Mouse (Mus musculus): Measurements from ENCODE around the gene Tmem128. TPM values are rescaled to one million over a fixed set of nuclear protein-coding genes. Genes with fewer than 3 reads are reported as not detected.

Tmem128 gene
- polyA plus RNA-seq, 1 experiment from 2014 or later: 79.0 TPM

- H3K4me3 ChIP-seq (ENCODE audit: low read depth, low read length): no peak overlapping the region
- no peak overlapping the region for H3K9ac ChIP-seq (ENCODE audit: low read length)
- H3K4me2 ChIP-seq (ENCODE audit: low read length): no peak overlapping the region
- DNase-seq (ENCODE audit: low spot score) (no peak), ATAC-seq (replicated peaks; ENCODE audit: low FRiP score, low TSS enrichment, low read depth) (no peak)
- no peak overlapping the region for H3K27ac ChIP-seq (ENCODE audit: low read depth)
- H3K4me1 ChIP-seq (replicated peaks; ENCODE audit: control insufficient read depth, insufficient read depth, low read length): no peaks in the 10 kb centered on the region
- no peaks in the 10 kb centered on the region for H3K9me3 ChIP-seq (ENCODE audit: control insufficient read depth, low read length)
- H3K36me3 ChIP-seq (ENCODE audit: control insufficient read depth, insufficient read depth, low read length): no peaks in the 10 kb centered on the region
- H3K27me3 ChIP-seq (replicated peaks; ENCODE audit: control insufficient read depth, insufficient read depth, low read length): no peaks in the 10 kb centered on the region
- WGBS: 95% methylated on average over 3 of the region's 3 CpGs
Measured at GRCm38 (mm10) chr5:38241473-38241834, 18.5 kb upstream of the Tmem128 start.

GRCm38 (mm10) chr5:38241966-38242365, 18.0 kb upstream of the Tmem128 start:
- no peak overlapping the region for H3K9ac ChIP-seq (ENCODE audit: low read length)
- no peak for ATAC-seq (replicated peaks; ENCODE audit: low FRiP score, low TSS enrichment, low read depth)
- DNase-seq (ENCODE audit: low spot score): no peak
- H3K27ac ChIP-seq (ENCODE audit: low read depth): no peak overlapping the region
- no peak overlapping the region for H3K4me3 ChIP-seq (ENCODE audit: low read depth, low read length)
- no peaks in the 10 kb centered on the region for H3K9me3 ChIP-seq (ENCODE audit: control insufficient read depth, low read length)
- H3K4me2 ChIP-seq (ENCODE audit: low read length): no peak overlapping the region
- H3K36me3 ChIP-seq (ENCODE audit: control insufficient read depth, insufficient read depth, low read length): no peaks in the 10 kb centered on the region
- H3K4me1 ChIP-seq (replicated peaks; ENCODE audit: control insufficient read depth, insufficient read depth, low read length): no peaks in the 10 kb centered on the region
- no peaks in the 10 kb centered on the region for H3K27me3 ChIP-seq (replicated peaks; ENCODE audit: control insufficient read depth, insufficient read depth, low read length)
- WGBS: 84% methylated on average over 6 of the region's 6 CpGs

GRCm38 (mm10) chr5:38255195-38255594, 4.8 kb upstream of the Tmem128 start:
- no peak for DNase-seq (ENCODE audit: low spot score)

GRCm38 (mm10) chr5:38255644-38256043, 4.3 kb upstream of the Tmem128 start:
- Histone ChIP-seq H3K4me2 (ENCODE audit: low read length) (no peak overlapping the region), H3K9me3 (ENCODE audit: control insufficient read depth, low read length) (no peaks in the 10 kb centered on the region), H3K9ac (ENCODE audit: low read length) (no peak overlapping the region), H3K27me3 (replicated peaks; ENCODE audit: control insufficient read depth, insufficient read depth, low read length) (no peaks in the 10 kb centered on the region), H3K4me1 (replicated peaks; ENCODE audit: control insufficient read depth, insufficient read depth, low read length) (no peaks in the 10 kb centered on the region), H3K36me3 (ENCODE audit: control insufficient read depth, insufficient read depth, low read length) (no peaks in the 10 kb centered on the region), H3K4me3 (ENCODE audit: low read depth, low read length) (no peak overlapping the region), H3K27ac (ENCODE audit: low read depth) (no peak overlapping the region)
- WGBS: 83% methylated on average over 3 of the region's 3 CpGs
- ATAC-seq (replicated peaks; ENCODE audit: low FRiP score, low TSS enrichment, low read depth): no peak
- DNase-seq (ENCODE audit: low spot score): no peak

More at GRCm38 (mm10) chr5:38255195-38255594, 4.8 kb upstream of the Tmem128 start:
- H3K4me3 ChIP-seq (ENCODE audit: low read depth, low read length): no peak overlapping the region
- H3K27ac ChIP-seq (ENCODE audit: low read depth): no peak overlapping the region
- no peak overlapping the region for H3K4me2 ChIP-seq (ENCODE audit: low read length)
- WGBS: 36% methylated on average over 4 of the region's 4 CpGs
- ATAC-seq (replicated peaks; ENCODE audit: low FRiP score, low TSS enrichment, low read depth): no peak
- no peaks in the 10 kb centered on the region for H3K27me3 ChIP-seq (replicated peaks; ENCODE audit: control insufficient read depth, insufficient read depth, low read length)
- H3K36me3 ChIP-seq (ENCODE audit: control insufficient read depth, insufficient read depth, low read length): no peaks in the 10 kb centered on the region
- H3K9ac ChIP-seq (ENCODE audit: low read length): no peak overlapping the region
- H3K4me1 ChIP-seq (replicated peaks; ENCODE audit: control insufficient read depth, insufficient read depth, low read length): no peaks in the 10 kb centered on the region
- H3K9me3 ChIP-seq (ENCODE audit: control insufficient read depth, low read length): no peaks in the 10 kb centered on the region

GRCm38 (mm10) chr5:38256551-38256950, 3.4 kb upstream of the Tmem128 start:
- no peaks in the 10 kb centered on the region for H3K36me3 ChIP-seq (ENCODE audit: control insufficient read depth, insufficient read depth, low read length)
- no peak for ATAC-seq (replicated peaks; ENCODE audit: low FRiP score, low TSS enrichment, low read depth)
- no peak overlapping the region for H3K4me2 ChIP-seq (ENCODE audit: low read length)
- H3K4me1 ChIP-seq (replicated peaks; ENCODE audit: control insufficient read depth, insufficient read depth, low read length): no peaks in the 10 kb centered on the region
- no peak overlapping the region for H3K4me3 ChIP-seq (ENCODE audit: low read depth, low read length)
- DNase-seq (ENCODE audit: low spot score): no peak
- 86% methylated on average over 1 of the region's 1 CpGs for WGBS
- H3K9ac ChIP-seq (ENCODE audit: low read length): no peak overlapping the region
- no peaks in the 10 kb centered on the region for H3K27me3 ChIP-seq (replicated peaks; ENCODE audit: control insufficient read depth, insufficient read depth, low read length)
- no peaks in the 10 kb centered on the region for H3K9me3 ChIP-seq (ENCODE audit: control insufficient read depth, low read length)
- no peak overlapping the region for H3K27ac ChIP-seq (ENCODE audit: low read depth)

GRCm38 (mm10) chr5:38258034-38258772, 1.8 kb upstream of the Tmem128 start:
- H3K27me3 ChIP-seq (replicated peaks; ENCODE audit: control insufficient read depth, insufficient read depth, low read length): no peaks in the 10 kb centered on the region
- no peak overlapping the region for H3K9ac ChIP-seq (ENCODE audit: low read length)
- DNase-seq (ENCODE audit: low spot score) (no peak), ATAC-seq (replicated peaks; ENCODE audit: low FRiP score, low TSS enrichment, low read depth) (no peak)
- H3K36me3 ChIP-seq (ENCODE audit: control insufficient read depth, insufficient read depth, low read length): peaks cover 15% of the 10 kb centered on the region
- H3K4me1 ChIP-seq (replicated peaks; ENCODE audit: control insufficient read depth, insufficient read depth, low read length): no peaks in the 10 kb centered on the region
- WGBS: 83% methylated on average over 8 of the region's 8 CpGs
- H3K4me3 ChIP-seq (ENCODE audit: low read depth, low read length): no peak overlapping the region
- no peak overlapping the region for H3K4me2 ChIP-seq (ENCODE audit: low read length)
- no peaks in the 10 kb centered on the region for H3K9me3 ChIP-seq (ENCODE audit: control insufficient read depth, low read length)
- no peak overlapping the region for H3K27ac ChIP-seq (ENCODE audit: low read depth)

GRCm38 (mm10) chr5:38258773-38259146, 1.2 kb upstream of the Tmem128 start:
- H3K4me2 ChIP-seq (ENCODE audit: low read length): no peak overlapping the region
- no peaks in the 10 kb centered on the region for H3K4me1 ChIP-seq (replicated peaks; ENCODE audit: control insufficient read depth, insufficient read depth, low read length)
- no peak overlapping the region for H3K27ac ChIP-seq (ENCODE audit: low read depth)
- DNase-seq (ENCODE audit: low spot score) (no peak), ATAC-seq (replicated peaks; ENCODE audit: low FRiP score, low TSS enrichment, low read depth) (no peak)
- no peaks in the 10 kb centered on the region for H3K27me3 ChIP-seq (replicated peaks; ENCODE audit: control insufficient read depth, insufficient read depth, low read length)
- 85% methylated on average over 5 of the region's 5 CpGs for WGBS
- no peak overlapping the region for H3K9ac ChIP-seq (ENCODE audit: low read length)
- H3K4me3 ChIP-seq (ENCODE audit: low read depth, low read length): no peak overlapping the region
- no peaks in the 10 kb centered on the region for H3K9me3 ChIP-seq (ENCODE audit: control insufficient read depth, low read length)
- H3K36me3 ChIP-seq (ENCODE audit: control insufficient read depth, insufficient read depth, low read length): peaks cover 21% of the 10 kb centered on the region

- Histone ChIP-seq H3K9me3 (ENCODE audit: control insufficient read depth, low read length) (no peaks in the 10 kb centered on the region), H3K4me1 (replicated peaks; ENCODE audit: control insufficient read depth, insufficient read depth, low read length) (no peaks in the 10 kb centered on the region), H3K36me3 (ENCODE audit: control insufficient read depth, insufficient read depth, low read length) (peaks cover 29% of the 10 kb centered on the region), H3K9ac (ENCODE audit: low read length) (peak overlapping the region; percentile 77), H3K4me3 (ENCODE audit: low read depth, low read length) (peak overlapping the region; percentile 86), H3K27me3 (replicated peaks; ENCODE audit: control insufficient read depth, insufficient read depth, low read length) (no peaks in the 10 kb centered on the region), H3K27ac (ENCODE audit: low read depth) (peak overlapping the region; percentile 84), H3K4me2 (ENCODE audit: low read length) (peak overlapping the region; percentile 89)
- ATAC-seq (replicated peaks; ENCODE audit: low FRiP score, low TSS enrichment, low read depth) (no peak), DNase-seq (ENCODE audit: low spot score) (no peak)
- WGBS: 44% methylated on average over 9 of the region's 9 CpGs
Measured at GRCm38 (mm10) chr5:38259455-38260106, 404 bp upstream of the Tmem128 start.

- WGBS: 89% methylated on average over 3 of the region's 3 CpGs
- H3K27ac ChIP-seq (ENCODE audit: low read depth): no peak overlapping the region
- ATAC-seq (replicated peaks; ENCODE audit: low FRiP score, low TSS enrichment, low read depth): no peak
- peaks cover 47% of the 10 kb centered on the region for H3K36me3 ChIP-seq (ENCODE audit: control insufficient read depth, insufficient read depth, low read length)
- peaks cover 25% of the 10 kb centered on the region for H3K27me3 ChIP-seq (replicated peaks; ENCODE audit: control insufficient read depth, insufficient read depth, low read length)
- H3K4me2 ChIP-seq (ENCODE audit: low read length): no peak overlapping the region
- no peaks in the 10 kb centered on the region for H3K4me1 ChIP-seq (replicated peaks; ENCODE audit: control insufficient read depth, insufficient read depth, low read length)
- H3K9ac ChIP-seq (ENCODE audit: low read length): no peak overlapping the region
- H3K4me3 ChIP-seq (ENCODE audit: low read depth, low read length): no peak overlapping the region
- DNase-seq (ENCODE audit: low spot score): no peak
- no peaks in the 10 kb centered on the region for H3K9me3 ChIP-seq (ENCODE audit: control insufficient read depth, low read length)
Measured at GRCm38 (mm10) chr5:38270942-38271341, 11.0 kb downstream of the Tmem128 start.
